Mouse (Mus musculus) testis, adult 2 months (tissue): Measurements from ENCODE around the gene Ube2l3.

ENCODE experiments used
- CTCF ChIP-seq: fragments of 200-500 bp; IDR thresholded peaks from 2 replicates; pipeline ENCODE4 v1.5.1; 2012; ENCODE audit warnings: low read depth, mild to moderate bottlenecking, inconsistent platforms, low read length, moderate library complexity; ENCODE audit not compliant: control insufficient read depth, insufficient read depth, insufficient replicate concordance
- POLR2A ChIP-seq: fragments of 200-500 bp; IDR thresholded peaks from 2 replicates; pipeline ENCODE4 v1.6.1; 2012; ENCODE audit warnings: low read depth, mild to moderate bottlenecking, inconsistent platforms, low read length, moderate library complexity; ENCODE audit not compliant: control insufficient read depth

GRCm38 (mm10) chr16:17102630-17103220, 99.7 kb downstream of the Ube2l3 start:
- no peak for TF ChIP-seq POLR2A
- TF ChIP-seq CTCF, result no peak
